ENCODE assay signal across 10 mouse cellular contexts in the genomic region with DNA sequence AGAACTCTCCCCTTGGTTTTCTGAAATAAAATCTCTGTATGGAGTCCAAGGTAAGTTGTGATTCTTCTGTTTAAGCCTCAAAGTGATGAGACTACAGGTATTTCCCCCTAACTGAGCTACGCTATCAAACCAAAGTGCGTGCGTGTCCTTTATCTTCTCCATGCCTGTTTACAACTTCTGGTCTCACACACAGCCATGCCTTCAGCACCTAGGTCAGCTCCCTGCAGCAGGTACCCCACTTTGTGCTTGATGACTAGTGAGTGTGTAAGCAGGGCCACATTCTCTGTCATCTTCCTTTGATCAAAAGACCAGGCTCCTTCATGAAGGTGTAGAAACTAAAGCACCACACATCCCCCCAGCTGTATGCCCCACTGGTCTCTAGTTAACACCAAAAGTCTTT. TPM values are rescaled to one million over a fixed set of nuclear protein-coding genes. Genes with fewer than 3 reads are reported as not detected.
A peak's percentile ranks its signal among the peaks of the same experiment; 100 is the strongest.
DNase-seq lines count a peak whose midpoint lies in the region; ATAC-seq and TF ChIP-seq lines count a peak whose summit lies in the region.
"Had no signal": no experiment of that assay in that cellular context is flagged by ENCODE, and none has a peak within 500 bp of the region (broad histone marks: within the 10 kb centered on the region; RNA-seq: fewer than 3 reads in every experiment).

No protein-coding gene starts in this region.

- TF ChIP-seq CTCF in thymus, adult 2 months (IDR thresholded peaks at IDR 0.05; ENCODE audit: borderline replicate concordance, control insufficient read depth, extremely low read depth, insufficient read depth, low read length, poor library complexity): no peak

- no peak overlapping the region for H3K9ac ChIP-seq in hindbrain, embryonic 16.5 days (ENCODE audit: low read depth, low read length)
- H3K9ac ChIP-seq: liver, embryonic 14.5 days; neural tube, embryonic 13.5 days had no signal

- ATAC-seq in hindbrain, embryonic 16.5 days: no peak
- ATAC-seq in megakaryocyte-erythroid progenitor cell, adult 5-6 weeks (replicated peaks; ENCODE audit: low FRiP score, low TSS enrichment, poor library complexity, severe bottlenecking): no peak

- no peaks in the 10 kb centered on the region for H3K9me3 ChIP-seq in hindbrain, embryonic 16.5 days (ENCODE audit: control insufficient read depth, low read length)
- H3K9me3 ChIP-seq: neural tube, embryonic 13.5 days had no signal

- no peaks in the 10 kb centered on the region for H3K4me1 ChIP-seq in thymus, adult 2 months (replicated peaks; ENCODE audit: control insufficient read depth, insufficient read depth, low read length)
- H3K4me1 ChIP-seq in hindbrain, embryonic 16.5 days (ENCODE audit: control insufficient read depth, insufficient read depth, low read depth, low read length): no peaks in the 10 kb centered on the region

- 55% methylated on average over 3 of the region's 3 CpGs for WGBS in thymus, adult 2 months
- WGBS in hindbrain, embryonic 16.5 days: 61% methylated on average over 3 of the region's 3 CpGs

- H3K27me3 ChIP-seq in thymus, adult 2 months (ENCODE audit: control insufficient read depth, insufficient read depth, low read length): no peaks in the 10 kb centered on the region
- H3K27me3 ChIP-seq in hindbrain, embryonic 16.5 days (replicated peaks; ENCODE audit: control insufficient read depth, insufficient read depth, low read length): no peaks in the 10 kb centered on the region
- H3K27me3 ChIP-seq: neural tube, embryonic 13.5 days had no signal

- no peak overlapping the region for H3K4me2 ChIP-seq in hindbrain, embryonic 16.5 days (ENCODE audit: low read length)
- H3K4me2 ChIP-seq: neural tube, embryonic 13.5 days had no signal

- H3K36me3 ChIP-seq in thymus, adult 2 months (ENCODE audit: control insufficient read depth, insufficient read depth, low read length): no peaks in the 10 kb centered on the region
- no peaks in the 10 kb centered on the region for H3K36me3 ChIP-seq in hindbrain, embryonic 16.5 days (ENCODE audit: control insufficient read depth, insufficient read depth, low read length)
- H3K36me3 ChIP-seq: neural tube, embryonic 13.5 days had no signal

- H3K27ac ChIP-seq in thymus, adult 2 months (ENCODE audit: control insufficient read depth, insufficient read depth, low read length): no peak overlapping the region
- no peak overlapping the region for H3K27ac ChIP-seq in hindbrain, embryonic 16.5 days (ENCODE audit: low read depth, low read length)
- H3K27ac ChIP-seq: liver, embryonic 14.5 days; neural tube, embryonic 13.5 days had no signal

- TF ChIP-seq POLR2A in thymus, adult 2 months (IDR thresholded peaks at IDR 0.05; ENCODE audit: control insufficient read depth, extremely low read depth, insufficient read depth, low read length, poor library complexity): no peak

- no peak overlapping the region for H3K4me3 ChIP-seq in thymus, adult 2 months (ENCODE audit: control insufficient read depth, insufficient read depth, low read length)
- H3K4me3 ChIP-seq in hindbrain, embryonic 16.5 days (ENCODE audit: low read length): no peak overlapping the region
- H3K4me3 ChIP-seq: neural tube, embryonic 13.5 days had no signal

- DNase-seq in heart, postnatal 4 days: peak; percentile 54
- no peak for DNase-seq in heart, adult 9 months (ENCODE audit: low spot score in 2 of 2)
- DNase-seq in thymus, adult 2 months: peak; percentile 23
- DNase-seq in thymus, adult 18-20 months: no peak
- peak; percentile 13 for DNase-seq in induced T-regulatory cell, adult 2 months (ENCODE audit: low read depth)
- peak; percentile 43 for DNase-seq in yolk sac, embryonic 10.5 days (ENCODE audit: low spot score)

RNA-seq across cellular contexts. Expression of gene Nsmce3, which starts 22.0 kb away (rescaled TPM):
- 1 to 10 TPM; 4.6 to 5.0 TPM for total RNA-seq in heart, postnatal 4 days (2021)
- 6.3 and 7.6 TPM in 2 replicates for polyA plus RNA-seq in thymus, adult 2 months (2012; rRNA removed)
- 10.2 and 10.9 TPM in 2 replicates for polyA plus RNA-seq in hindbrain, embryonic 16.5 days (2015; fragmentation: Nextera tagmentation; extraction: Ambion mirVana)
- 4.7 and 8.5 TPM in 2 replicates for total RNA-seq in megakaryocyte-erythroid progenitor cell, adult 5-6 weeks (2014; fragmentation: Nextera tagmentation)
- 6.0 and 6.1 TPM in 2 replicates for total RNA-seq in megakaryocyte-erythroid progenitor cell, adult 5-6 weeks (2017)

Comparison
In these comparisons a context has a peak if more than half of its experiments do, and no peak if none do; other contexts are left out.
1. DNase-seq: peak in heart, postnatal 4 days (single experiment), thymus, adult 2 months (single experiment), induced T-regulatory cell, adult 2 months (single experiment) and yolk sac, embryonic 10.5 days (single experiment); none in heart, adult 9 months (0 of 2) and thymus, adult 18-20 months (0 of 2).